Mouse (Mus musculus) Patski (cell line): ENCODE data around the gene Cib1. TPM values are rescaled to one million over a fixed set of nuclear protein-coding genes. Genes with fewer than 3 reads are reported as not detected.

ENCODE experiments used
- ATAC-seq: fragments of 100-300 bp; one replicate; pipeline ENCODE4 v1.8.0; 2021
- CTCF ChIA-PET: fragments of 350-600 bp; sonication (Branson Sonifier 250); formaldehyde crosslinking; loops from one replicate; lab custom pipeline; 2022; ENCODE audit warnings: inconsistent platforms; lab: Charles Lee
- POLR2A ChIA-PET: fragments of 350-600 bp; sonication (Branson Sonifier 250); formaldehyde crosslinking; loops from one replicate; lab custom pipeline; 2022; ENCODE audit warnings: antibody characterized with exemption, inconsistent platforms; lab: Charles Lee
- DNase-seq: peaks from one replicate; pipeline ENCODE4 v3.0.0-alpha.2; 2011; ENCODE audit warnings: low read depth, low spot score
- H3K27me3 ChIP-seq: fragments of 371-371 bp; one replicate; pipeline ENCODE4 v1.5.1; 2021
- CTCF ChIP-seq: fragments of 100-300 bp; IDR thresholded peaks from one replicate; pipeline ENCODE4 v1.5.1; 2021
- in situ Hi-C: fragments of 300-500 bp; cut with MboI; formaldehyde crosslinking; loops from 3 replicates; pipeline ENCODE4 v1.11.1; 2018; ENCODE audit warnings: low pct_unique_long_range_greater_than_20kb, mixed read lengths
- polyA plus RNA-seq: library from polyadenylated mRNA; unstranded; gene quantifications from one replicate; pipeline ENCODE4 v1.2.3, GENCODE M21; 2021

Gene Cib1
- polyA plus RNA-seq, 1 experiment from 2014 or later: 120 TPM

DNA sequence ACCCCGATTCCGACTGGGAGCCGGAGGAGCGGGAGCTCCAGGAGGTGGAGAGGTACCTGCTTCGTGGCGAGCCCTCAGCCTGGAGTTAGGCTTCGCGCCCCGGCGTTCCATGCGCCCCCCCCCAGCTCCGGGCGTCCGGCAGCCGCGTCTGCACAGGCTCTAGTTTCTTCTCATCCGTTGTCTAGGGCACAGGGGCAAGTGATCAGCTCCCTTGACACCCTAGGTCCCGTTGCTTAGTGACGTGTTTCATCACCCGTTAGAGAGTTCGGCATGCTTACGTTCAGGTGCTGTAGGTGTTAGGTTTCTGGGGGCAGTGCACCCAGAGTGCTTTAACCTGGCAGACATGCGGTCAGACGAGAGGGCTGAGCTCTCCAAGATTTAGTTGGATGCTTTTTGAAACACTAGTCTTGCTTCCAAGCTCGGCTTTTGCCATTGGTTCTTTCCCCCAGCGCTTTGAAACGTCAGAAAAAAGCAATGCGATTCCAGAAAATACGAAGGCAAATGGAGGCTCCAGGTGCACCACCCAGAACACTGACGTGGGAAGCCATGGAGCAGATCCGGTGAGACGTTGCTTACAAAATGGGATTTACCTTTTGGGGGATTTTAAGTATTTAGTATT lies 28.9 kb upstream of the Cib1 start:
- in situ Hi-C loops: no loop called here
- DNase-seq (no peak), ATAC-seq (peak; percentile 17)
- POLR2A ChIA-PET: interaction anchor here (0.7 to 1.5 kb wide), 6 partner anchors 9 to 63 kb away, joined by 3 read pairs; no protein-coding TSS in a partner anchor
- H3K27me3 ChIP-seq: no peaks in the 10 kb centered on the region
- TF ChIP-seq CTCF: no peak
- CTCF ChIA-PET: interaction anchor here (1.0 to 1.5 kb wide), 5 partner anchors 15 to 145 kb away, joined by 3 to 7 read pairs (median 3); partner anchors contain the start of gene Ttll13

DNA sequence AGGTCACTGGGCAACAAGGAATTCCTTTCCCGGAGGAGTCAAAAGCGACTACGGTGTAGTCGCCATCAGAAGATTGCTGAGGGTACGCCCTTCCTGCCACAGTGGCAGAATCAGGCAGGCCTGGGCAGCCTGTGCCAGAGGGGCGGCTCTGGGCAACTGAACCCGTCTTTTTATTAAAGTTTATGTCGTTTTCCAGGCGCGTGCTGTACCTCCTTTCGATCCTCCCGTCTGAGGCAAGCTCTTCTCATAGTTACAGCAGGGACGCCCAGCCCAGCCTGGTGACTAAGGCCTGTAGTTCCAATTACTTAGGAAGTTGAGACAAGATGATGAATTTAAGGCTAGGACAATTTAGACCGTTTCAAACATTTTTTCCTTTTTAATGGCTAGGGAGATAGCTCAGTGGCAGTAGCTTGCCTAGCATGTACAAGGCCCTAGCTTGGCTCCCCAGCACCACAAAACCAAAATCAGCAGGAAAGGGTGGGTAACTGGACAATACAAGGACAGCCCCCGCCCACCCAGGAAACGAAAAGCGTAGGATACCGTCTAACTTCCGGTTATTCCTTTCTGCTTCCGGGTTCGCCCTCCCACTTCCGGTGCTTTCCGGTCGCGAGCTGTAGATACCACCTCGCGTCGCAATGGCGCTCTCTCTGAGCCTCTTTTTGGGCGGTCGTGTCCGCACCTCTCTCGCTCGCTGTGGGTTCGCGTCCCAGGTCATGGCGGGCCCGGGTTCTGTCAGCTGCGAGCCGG lies 28.2 kb upstream of the Cib1 start, which contains the start of gene Ngrn:
TSS of gene Ngrn (plus strand) at position 591 of the 747 bp plus-strand sequence.
- no peak for DNase-seq
- ChIA-PET POLR2A (interaction anchor here (0.8 to 1.5 kb wide), 5 partner anchors 8 to 63 kb away, joined by 3 read pairs; no protein-coding TSS in a partner anchor), CTCF (interaction anchor here (1.0 to 1.5 kb wide), 5 partner anchors 14 to 144 kb away, joined by 3 to 7 read pairs (median 3); partner anchors contain the start of gene Ttll13)
- H3K27me3 ChIP-seq: no peaks in the 10 kb centered on the region
- in situ Hi-C loops: no loop called here
- peak; percentile 51 for ATAC-seq
- no peak for TF ChIP-seq CTCF

DNA sequence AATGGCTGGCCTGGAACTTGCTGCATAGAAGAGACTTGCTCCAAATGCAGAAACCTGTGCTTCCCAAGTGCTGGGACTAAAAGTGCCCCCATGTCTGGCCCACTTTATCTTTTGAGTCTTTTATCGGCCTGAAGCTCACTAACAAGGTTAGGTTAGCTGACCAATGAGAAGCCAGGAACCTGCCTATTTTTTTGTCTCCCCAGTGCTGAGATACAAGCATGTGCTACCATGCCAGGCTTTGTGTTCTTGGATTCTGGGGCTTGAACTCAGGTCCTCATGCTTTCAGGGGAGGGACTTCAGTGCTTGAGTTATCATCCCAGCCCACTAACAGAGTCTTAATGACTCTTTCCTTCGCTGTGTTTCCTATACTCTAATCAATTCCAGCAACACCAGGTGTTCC lies 25.1 kb upstream of the Cib1 start:
- ATAC-seq (no peak), DNase-seq (no peak)
- POLR2A ChIA-PET: no interaction called here
- in situ Hi-C loops: loop anchor here (5.0 kb wide), 1 partner anchor 115 kb away; no protein-coding TSS in a partner anchor
- no peaks in the 10 kb centered on the region for H3K27me3 ChIP-seq
- CTCF ChIA-PET: no interaction called here
- TF ChIP-seq CTCF: no peak

DNA sequence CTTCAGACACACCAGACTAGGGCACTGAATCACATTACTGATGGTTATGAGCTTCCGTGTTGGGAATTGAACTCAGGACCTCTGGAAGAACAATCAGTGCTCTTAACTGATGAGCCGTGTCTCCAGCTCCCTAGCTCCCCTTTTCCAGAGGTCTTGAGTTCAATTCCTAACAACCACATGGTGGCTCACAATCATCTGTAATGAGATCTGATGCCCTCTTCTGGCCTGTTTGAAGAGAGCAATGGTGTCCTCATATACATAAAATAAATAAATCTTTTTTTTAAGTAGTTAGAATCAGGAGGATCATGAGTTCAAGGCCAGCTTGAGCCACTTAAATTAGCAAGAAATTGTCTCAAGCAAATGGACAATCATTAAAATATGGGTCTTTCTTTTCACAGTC lies 23.4 kb upstream of the Cib1 start:
- in situ Hi-C loops: loop anchor here (5.0 kb wide), 1 partner anchor 114 kb away; no protein-coding TSS in a partner anchor
- ATAC-seq: no peak
- POLR2A ChIA-PET: no interaction called here
- peak; percentile 72 for TF ChIP-seq CTCF
- H3K27me3 ChIP-seq: no peaks in the 10 kb centered on the region
- DNase-seq: no peak
- CTCF ChIA-PET: interaction anchor here (0.6 to 1.8 kb wide), 9 partner anchors 10 to 117 kb away, joined by 3 to 9 read pairs (median 3); partner anchors contain the start of genes Ttll13 and Vps33b

DNA sequence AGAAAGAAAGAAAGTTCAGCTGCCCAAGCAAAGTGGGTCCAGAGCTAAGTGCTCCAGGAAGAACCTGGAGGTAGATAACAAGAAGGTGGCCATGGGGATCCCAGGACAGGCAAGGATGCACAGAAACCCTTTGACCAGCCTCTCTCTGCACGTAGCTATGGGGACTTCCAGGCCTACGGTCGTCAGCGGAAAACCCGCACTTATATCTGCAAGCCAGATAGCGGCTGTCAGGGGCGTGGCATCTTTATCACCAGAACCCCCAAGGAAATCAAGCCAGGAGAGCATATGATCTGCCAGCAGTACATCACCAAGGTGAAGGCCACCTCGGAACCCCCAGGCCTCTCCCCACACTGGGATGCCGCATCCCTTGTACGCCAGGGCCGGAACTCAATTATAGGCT lies 20.3 kb upstream of the Cib1 start:
- DNase-seq: no peak
- no peaks in the 10 kb centered on the region for H3K27me3 ChIP-seq
- TF ChIP-seq CTCF: no peak
- POLR2A ChIA-PET: interaction anchor here (1.6 kb wide), 1 partner anchor 8 kb away, joined by 3 read pairs; the partner anchor contains the start of gene Ngrn
- no peak for ATAC-seq
- CTCF ChIA-PET: no interaction called here
- in situ Hi-C loops: no loop called here

DNA sequence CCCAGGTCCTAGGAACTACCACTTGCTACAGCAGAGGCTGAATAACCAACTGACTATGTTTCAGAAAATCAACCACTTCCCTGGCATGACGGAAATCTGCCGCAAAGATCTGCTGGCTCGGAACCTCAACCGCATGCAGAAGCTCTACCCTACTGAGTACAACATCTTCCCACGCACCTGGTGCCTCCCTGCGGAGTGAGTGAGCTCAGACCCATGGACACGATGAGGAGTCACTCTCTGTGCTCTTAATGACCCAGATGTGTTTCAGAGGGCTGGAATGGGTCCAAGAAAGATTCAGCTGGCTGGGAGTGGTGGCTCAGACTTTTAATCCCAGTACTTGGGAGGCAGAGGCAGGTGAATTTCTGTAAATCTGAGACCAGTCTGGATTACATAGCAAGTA lies 19.8 kb upstream of the Cib1 start:
- DNase-seq (no peak), ATAC-seq (no peak)
- ChIA-PET POLR2A (interaction anchor here (1.6 kb wide), 1 partner anchor 9 kb away, joined by 3 read pairs; the partner anchor contains the start of gene Ngrn), CTCF (no interaction called here)
- no peaks in the 10 kb centered on the region for H3K27me3 ChIP-seq
- TF ChIP-seq CTCF: no peak
- in situ Hi-C loops: no loop called here

DNA sequence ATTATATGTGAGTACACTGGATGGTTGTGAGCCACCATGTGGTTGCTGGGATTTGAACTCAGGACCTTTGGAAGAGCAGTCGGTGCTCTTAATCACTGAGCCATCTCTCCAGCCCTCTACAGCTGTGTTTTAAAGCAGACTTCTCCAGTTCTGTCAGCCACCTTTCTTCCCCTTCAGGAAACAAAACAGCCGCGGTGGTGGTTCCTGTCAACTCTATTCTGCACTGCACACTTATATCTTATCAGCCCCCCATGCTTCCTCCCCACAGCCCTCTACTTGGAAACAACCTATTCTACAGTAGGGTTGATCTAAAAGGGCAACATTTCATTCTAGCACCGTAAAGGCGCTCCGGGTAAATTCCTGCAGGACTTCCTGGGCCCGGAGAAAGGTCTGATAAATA lies 14.2 kb upstream of the Cib1 start:
- CTCF ChIA-PET: interaction anchor here (0.9 to 1.8 kb wide), 5 partner anchors 9 to 106 kb away, joined by 3 to 7 read pairs (median 5); partner anchors contain the start of genes Cib1, Gdpgp1 and Ngrn
- no peak for ATAC-seq

DNA sequence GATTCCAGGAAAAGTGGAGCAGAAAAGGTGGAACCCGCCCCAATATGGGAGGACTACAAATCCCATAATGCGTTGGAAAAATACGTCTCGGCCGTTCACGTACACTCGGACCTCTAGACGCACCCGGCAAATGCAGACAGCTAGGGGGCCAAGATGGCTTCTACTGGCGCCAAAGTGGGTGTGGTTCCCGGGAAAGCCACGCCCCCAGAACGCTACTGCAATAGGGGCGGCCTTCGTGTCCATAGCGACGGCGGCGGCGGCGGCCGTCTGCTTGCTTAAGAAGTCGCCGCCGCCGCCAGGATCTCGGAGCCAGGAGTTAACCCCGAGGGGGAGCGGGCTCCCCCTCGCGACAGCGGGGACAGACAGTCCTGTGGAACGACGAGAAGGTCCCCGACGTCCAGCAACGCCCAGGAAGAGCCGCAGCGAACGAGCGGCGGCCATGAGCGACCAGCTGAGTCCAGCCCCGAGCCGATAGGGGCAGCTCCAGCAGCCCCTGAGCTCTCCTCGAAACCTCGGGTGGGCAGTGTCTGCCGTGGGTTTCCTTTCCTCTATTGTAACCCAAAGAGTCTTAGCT lies 13.6 kb upstream of the Cib1 start, which contains the start of gene Ttll13:
TSS of gene Ttll13 (plus strand) at position 229 of the 574 bp plus-strand sequence.
- TF ChIP-seq CTCF: peak; percentile 75
- ATAC-seq (peak; percentile 95), DNase-seq (peak; percentile 75)
- ChIA-PET CTCF (interaction anchor here (0.9 to 1.8 kb wide), 6 partner anchors 10 to 105 kb away, joined by 3 to 7 read pairs (median 4); partner anchors contain the start of genes Cib1, Gdpgp1 and Ngrn), POLR2A (interaction anchor here (0.6 to 1.7 kb wide), 2 partner anchors 18 to 50 kb away, joined by 3 to 4 read pairs; no protein-coding TSS in a partner anchor)
- in situ Hi-C loops: no loop called here
- H3K27me3 ChIP-seq: no peaks in the 10 kb centered on the region

More for the DNA sequence above, 14.2 kb upstream of the Cib1 start:
- no peaks in the 10 kb centered on the region for H3K27me3 ChIP-seq
- POLR2A ChIA-PET: interaction anchor here (0.6 to 1.7 kb wide), 2 partner anchors 19 to 51 kb away, joined by 3 to 4 read pairs; no protein-coding TSS in a partner anchor
- TF ChIP-seq CTCF: no peak
- in situ Hi-C loops: no loop called here
- no peak for DNase-seq

DNA sequence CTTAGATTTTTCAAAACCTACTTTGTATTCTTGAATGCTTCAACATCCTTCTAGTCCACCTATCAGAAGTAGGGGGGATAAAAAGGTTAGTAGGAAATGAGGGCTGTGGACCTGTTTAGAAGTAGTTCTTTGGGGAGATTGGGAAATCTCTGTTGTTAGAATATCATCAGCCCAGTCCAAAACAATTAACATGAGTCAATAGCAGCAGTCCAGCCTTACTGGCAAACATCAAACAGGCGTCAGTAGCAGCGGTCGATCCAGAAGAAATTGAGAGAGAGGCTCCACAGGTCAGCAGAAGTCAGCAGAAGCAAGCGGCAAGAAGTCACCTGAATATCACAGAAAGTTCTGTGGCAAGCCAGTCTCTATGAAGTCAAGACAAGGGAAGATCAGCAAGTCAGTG lies 12.2 kb upstream of the Cib1 start:
- in situ Hi-C loops: no loop called here
- DNase-seq: no peak
- no peak for TF ChIP-seq CTCF
- POLR2A ChIA-PET: no interaction called here
- CTCF ChIA-PET: no interaction called here
- no peaks in the 10 kb centered on the region for H3K27me3 ChIP-seq
- no peak for ATAC-seq

DNA sequence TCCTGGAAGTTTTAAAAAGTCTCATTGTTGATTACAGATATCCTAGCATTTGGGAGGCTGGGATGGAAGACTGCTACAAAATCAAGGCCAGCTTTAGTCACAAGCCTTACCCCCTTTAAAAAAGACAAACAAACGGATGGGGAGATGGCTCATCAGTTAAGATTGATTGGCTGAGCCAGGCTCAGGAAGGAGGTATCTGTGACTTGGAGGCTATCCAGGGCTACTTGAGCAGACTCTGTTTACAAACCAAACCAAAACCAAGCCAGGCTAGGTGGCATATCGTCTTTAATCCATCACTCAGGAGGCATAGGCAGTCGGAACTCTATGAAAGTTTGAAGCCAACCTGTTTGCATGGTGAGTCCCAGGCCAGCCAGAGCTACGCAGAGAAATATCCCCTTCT lies 9.0 kb upstream of the Cib1 start:
- CTCF ChIA-PET: interaction anchor here (0.9 to 1.0 kb wide), 2 partner anchors 14 to 119 kb away, joined by 3 read pairs; no protein-coding TSS in a partner anchor
- in situ Hi-C loops: no loop called here
- no peak for TF ChIP-seq CTCF
- ATAC-seq: no peak
- no peak for DNase-seq
- no peaks in the 10 kb centered on the region for H3K27me3 ChIP-seq
- POLR2A ChIA-PET: no interaction called here
